Mouse (Mus musculus) retina, postnatal 1 day (tissue): ENCODE measurements around the gene Bcorl1.
"Not testable (repeated sequence)": the region's sequence is repeated elsewhere in the genome, so short reads cannot be mapped to it uniquely, and the experiment has no call there.

ENCODE experiments used
- DNase-seq: peaks from one replicate; pipeline ENCODE4 v3.0.0-alpha.2; 2012

Gene Bcorl1

GRCm38 (mm10) chrX:48399994-48400393, 58.8 kb downstream of the Bcorl1 start:
- no peak for DNase-seq

DNA sequence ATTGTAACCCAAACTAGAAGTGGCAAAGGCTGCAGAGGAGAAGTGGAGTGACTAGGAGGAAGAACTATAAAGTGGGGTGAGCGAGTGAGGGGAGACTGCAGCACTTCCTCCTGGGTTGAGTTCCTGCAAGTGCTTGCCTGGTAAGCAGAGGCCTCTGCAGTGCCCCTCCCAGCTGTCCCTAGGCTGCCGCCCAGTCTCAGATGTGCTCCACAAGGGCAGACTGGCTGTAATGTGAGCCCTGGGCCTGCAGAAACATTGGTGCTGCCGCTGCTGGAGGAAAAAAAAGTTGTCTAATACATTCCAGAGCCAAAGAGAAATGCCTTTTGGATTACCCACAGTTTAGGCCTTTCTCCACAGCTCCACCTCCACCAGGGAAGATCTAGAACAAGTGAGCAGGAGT, 64.0 kb downstream of the Bcorl1 start:
- no peak for DNase-seq

- DNase-seq = peak; percentile 78
These were observed 68.6 kb downstream of the Bcorl1 start for GRCm38 (mm10) chrX:48409611-48410387.

DNA sequence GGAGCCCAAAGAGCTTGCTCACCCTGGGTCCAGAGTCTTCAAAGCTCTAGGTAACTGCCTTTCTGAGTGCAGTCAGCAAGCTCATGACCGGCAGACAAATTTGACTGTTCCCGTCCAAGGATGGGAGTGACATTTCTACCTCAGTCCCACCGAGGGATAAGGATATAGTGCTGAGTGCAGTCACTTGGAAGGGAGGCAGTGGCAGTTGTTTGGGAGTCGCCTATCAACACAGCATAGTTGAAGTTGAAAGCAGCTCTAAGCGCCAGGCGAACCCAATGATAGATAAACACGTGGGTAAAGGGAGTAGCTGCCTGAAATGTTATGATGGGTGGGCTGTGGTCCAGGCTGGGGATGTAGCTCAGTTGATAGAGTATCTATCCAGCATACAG, 69.2 kb downstream of the Bcorl1 start:
- no peak for DNase-seq

DNA sequence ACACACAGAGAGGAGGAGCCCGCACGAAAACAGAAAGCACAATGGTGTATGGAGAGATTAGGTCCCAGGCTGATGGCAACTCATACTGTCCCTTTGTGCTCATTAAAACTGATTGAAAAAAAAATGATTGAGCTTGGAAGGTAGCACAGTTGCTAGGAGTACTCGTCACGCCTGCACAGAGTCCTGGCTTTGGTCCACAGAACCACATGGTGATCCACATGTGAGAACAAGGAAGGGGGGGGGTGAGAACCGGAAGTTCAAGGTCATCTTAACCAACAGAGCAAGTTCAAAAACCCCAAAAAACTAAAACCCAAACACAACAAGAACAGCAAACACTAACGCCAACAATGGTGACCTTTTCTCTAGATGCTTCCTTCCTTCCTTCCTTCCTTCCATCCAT, 71.5 kb downstream of the Bcorl1 start:
- DNase-seq = no peak

DNA sequence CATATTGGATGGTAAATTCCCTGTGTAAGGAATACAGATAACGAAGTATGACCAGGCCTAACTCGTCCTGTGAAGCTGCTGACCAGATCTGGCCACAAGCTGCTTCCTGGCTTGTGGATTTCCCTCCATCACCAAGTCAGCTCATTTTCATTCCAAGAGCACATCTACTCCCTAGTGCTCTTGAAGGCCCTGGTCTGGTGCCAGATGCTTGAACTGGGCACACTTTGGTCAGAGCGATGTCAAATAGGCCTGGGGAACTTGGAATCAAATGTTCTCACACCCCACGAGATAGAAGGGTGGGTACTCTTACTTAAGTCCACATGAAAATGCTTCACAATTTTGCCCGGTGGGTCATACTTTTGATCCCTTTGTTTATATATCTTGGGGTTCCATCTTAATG, 73.1 kb downstream of the Bcorl1 start:
- no peak for DNase-seq

GRCm38 (mm10) chrX:48418417-48418816, 77.3 kb downstream of the Bcorl1 start:
- DNase-seq = no peak

GRCm38 (mm10) chrX:48422986-48423385, 81.8 kb downstream of the Bcorl1 start:
- DNase-seq = peak; percentile 74

DNA sequence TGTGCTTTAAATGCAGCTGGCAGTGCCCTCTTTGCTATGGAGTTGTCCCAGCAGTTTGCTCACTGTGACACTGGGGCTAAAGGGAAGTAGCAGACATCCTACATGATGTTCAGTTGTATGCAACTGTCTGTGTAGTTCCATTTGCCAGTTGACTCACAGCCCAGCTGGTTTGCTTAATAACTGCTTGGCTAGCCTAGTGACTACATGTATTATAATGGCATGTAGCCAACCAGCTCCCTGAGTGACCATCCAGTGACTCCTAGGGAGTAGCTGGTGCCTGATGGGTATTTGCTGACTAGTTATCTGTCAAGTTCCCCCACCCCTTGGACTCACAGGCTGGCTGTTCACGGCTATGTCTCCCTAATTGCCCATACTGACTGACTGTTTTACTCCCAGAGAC, 82.5 kb downstream of the Bcorl1 start:
- no peak for DNase-seq

DNA sequence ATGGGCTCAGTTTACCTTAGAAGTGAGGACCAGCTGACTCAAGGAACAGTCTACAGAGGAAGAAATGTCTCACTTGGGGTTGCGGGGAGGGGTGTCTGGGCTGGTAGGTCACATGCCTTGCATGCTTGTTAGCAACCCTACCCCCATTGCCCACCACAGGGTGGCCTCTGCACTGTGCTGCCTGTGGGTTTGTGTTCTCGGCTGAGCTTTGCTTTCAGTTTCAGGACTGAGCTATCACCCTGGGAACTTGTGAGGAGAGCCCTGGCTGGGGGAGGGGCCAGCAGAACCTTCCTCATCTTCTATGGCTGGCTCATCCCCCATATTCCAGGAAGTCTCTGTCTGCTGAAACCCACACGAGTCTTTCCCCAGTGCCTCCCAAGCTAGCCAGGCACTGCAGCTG, 83.4 kb downstream of the Bcorl1 start:
- DNase-seq = no peak

DNA sequence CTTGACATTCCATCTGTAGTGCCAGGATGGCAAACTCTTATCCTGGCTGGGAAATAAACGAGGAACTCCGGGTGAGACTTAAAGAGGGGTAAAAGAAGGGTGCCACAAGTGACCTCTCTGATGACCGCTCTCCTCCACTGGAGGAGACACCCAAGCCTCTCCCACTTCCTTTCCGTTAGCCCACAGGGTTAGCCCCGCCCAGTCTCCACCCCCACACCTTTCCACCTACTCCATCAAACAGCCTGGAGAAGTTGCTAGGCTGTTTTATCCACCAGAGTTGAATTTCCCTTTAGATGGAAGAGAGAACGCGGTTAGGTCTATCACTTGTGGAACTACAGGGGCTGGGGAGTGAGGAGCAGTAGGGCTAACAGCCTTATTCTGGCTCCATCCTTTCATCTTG, 84.1 kb downstream of the Bcorl1 start:
- no peak for DNase-seq

- DNase-seq = no peak
These were observed 87.1 kb downstream of the Bcorl1 start for GRCm38 (mm10) chrX:48428241-48428640.

DNA sequence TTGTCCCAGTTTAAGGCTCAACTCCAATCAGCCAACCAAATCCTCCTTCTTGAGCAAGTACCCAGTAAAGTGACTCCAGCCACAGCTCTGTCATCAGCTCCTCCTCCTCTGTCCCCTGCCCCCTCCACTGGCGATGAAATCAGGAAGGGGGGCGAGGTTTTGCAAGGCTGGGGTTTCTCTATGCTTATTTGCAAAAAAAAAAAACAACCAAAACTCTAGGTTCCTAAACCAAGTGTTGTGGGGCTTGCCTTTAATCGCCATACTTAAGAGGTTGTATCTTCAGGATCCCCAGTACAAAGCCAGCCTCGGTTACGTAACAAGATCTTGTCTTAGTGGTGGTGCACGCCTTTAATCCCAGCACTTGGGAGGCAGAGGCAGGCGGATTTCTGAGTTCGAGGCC, 87.5 kb downstream of the Bcorl1 start:
- DNase-seq = no peak

- no peak for DNase-seq
These were observed 87.9 kb downstream of the Bcorl1 start for GRCm38 (mm10) chrX:48429100-48429499.

DNA sequence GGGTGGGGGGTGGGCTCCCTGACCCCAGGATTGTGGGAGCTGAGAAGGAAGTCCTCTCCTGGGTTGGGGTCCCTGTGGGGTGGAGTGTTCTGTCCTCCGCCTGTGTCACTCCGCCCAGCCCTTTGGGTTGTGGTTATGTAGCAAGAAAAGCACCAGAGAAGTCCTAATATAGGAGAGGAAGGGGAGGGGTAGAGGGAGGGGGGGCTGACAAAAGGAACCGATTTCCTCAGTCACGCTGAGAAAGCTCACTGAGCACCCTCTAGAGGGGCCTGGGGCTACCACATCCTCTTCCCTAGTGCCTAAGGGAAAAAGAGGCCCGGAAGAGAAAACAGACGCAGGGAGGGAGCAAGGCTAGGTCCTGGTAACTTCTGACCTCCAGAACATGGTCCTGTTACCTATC, 88.4 kb downstream of the Bcorl1 start:
- no peak for DNase-seq

DNA sequence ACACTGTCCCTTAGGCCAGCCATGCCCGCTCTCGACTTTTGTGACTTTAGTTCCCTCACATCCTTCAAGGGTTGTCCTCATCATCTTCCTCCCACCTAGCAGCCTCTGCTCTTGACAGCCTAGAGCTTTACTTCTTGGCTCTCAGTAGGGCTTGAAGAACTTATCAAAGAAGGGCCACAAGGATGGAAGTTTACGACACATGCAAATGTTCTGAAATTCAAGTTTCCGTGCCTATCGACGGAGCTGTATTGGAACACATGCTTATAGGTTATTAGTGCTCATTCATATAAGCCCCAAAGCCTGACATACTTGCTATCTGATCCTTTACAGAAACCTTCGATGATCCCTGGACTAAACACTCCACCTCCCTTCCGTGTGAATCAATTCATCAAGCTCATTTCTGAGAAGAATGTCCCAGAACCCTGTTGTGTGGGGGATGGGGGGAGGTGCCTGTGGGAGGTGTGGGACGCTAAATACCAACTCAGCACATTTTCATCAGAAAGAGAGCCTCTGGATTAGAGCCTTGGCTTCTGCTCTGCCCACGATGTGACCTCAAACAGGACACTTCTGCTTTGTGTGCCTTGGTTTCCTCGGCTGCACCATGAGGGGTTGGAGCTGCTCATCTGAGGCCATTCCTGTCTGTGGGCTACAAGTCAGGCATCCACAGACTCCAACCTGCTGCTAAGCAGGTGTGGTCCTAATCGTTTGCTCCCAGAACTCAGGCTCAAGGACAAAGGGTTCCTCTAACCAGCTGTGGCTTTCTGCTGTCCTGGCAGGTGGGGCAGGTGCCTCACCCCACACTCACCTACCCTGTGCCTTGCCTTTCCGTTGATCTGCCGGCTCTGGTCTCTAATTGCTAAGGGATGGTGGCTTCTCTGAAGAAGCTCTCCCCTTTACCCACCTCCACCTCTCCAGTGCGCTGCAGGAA, 91.7 kb downstream of the Bcorl1 start:
- no peak for DNase-seq

DNA sequence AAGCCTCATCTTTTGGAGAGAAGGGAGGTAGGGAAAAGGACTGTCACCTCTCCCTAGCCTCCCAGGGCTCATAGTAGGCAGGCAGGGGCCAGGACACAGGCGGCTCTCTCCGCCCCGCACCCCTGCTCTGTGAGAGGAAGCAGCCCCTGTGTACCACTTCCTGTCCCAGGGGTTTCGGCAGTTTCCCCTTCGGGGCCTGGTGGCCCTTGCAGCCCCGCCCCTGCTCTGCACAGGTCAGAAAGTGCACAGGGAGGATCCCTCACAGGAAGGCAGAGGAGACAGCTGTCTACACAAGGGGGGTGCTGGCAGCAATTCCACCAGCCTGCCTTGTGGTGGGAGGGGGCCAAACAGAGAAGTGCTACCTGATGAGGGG, 92.4 kb downstream of the Bcorl1 start:
- DNase-seq = no peak

GRCm38 (mm10) chrX:48434251-48434650, 93.1 kb downstream of the Bcorl1 start:
- no peak for DNase-seq

DNA sequence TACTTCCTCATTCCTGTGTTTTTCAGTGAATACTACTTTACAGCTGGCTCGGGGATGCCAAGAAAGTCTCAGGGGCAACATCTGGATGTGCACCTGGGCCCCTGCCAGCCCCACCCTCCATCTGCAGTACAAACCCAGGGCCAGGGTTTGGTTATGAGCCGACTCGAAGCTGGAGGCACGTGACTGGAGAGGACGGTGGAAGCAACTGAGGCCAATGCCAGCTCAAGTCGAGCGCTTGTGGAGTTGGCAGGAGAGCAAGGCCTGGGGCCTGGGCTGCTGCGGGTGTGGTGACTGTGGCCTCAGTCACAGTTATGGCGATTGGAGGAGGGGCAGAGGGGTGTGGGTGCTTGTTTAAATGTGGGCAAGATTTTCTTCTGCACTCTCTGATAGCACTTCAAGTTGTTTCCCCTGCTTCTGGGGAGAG, 94.3 kb downstream of the Bcorl1 start:
- no peak for DNase-seq

DNA sequence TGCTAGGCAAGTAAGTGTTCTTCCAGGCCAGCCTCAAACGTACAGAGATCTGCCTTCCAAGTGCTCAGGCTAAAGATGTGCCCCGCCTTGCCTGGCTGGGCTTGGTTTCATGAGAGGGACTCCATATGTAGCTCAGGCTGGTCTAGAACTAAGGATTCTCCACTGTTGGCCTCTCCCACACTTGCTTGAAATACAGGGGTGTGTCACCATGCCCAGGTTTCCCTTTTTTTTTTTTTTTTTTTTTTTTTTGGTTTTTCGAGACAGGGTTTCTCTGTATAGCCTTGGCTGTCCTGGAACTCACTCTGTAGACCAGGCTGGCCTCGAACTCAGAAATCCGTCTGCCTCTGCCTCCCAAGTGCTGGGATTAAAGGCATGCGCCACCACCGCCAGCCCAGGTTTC, 94.9 kb downstream of the Bcorl1 start:
- not testable (repeated sequence) for DNase-seq

GRCm38 (mm10) chrX:48439036-48439435, 97.9 kb downstream of the Bcorl1 start:
- no peak for DNase-seq

DNA sequence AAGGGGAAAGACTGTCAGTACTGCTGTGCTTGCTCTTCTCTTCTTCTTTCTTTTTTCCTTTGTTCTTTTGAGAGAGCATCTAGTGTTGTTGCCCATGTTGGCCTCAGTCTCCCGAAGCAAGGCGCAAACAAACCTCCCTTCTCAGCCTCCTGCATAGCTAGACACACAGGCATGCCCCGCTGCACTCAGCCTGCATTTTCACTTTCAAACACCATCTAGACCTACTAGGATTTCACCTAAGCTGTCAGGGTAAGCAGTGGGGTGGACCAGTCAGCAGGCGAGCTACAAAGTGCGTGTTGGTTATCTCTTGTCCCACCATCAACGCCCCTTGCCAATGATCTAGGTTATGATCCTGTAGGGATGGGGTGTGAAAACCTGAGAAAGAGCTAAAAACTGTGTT, 100.4 kb downstream of the Bcorl1 start:
- no peak for DNase-seq

GRCm38 (mm10) chrX:48441954-48442353, 100.8 kb downstream of the Bcorl1 start:
- DNase-seq = no peak

GRCm38 (mm10) chrX:48444677-48445076, 103.5 kb downstream of the Bcorl1 start:
- DNase-seq = no peak
